Mouse (Mus musculus): Measurements from ENCODE around the gene Rpl28. TPM values are rescaled to one million over a fixed set of nuclear protein-coding genes. Genes with fewer than 3 reads are reported as not detected.
"Not testable (repeated sequence)": the region's sequence is repeated elsewhere in the genome, so short reads cannot be mapped to it uniquely, and the experiment has no call there.

Rpl28 gene
- polyA plus RNA-seq, 1 experiment from 2014 or later, result 292 TPM

- peak within 1 kb of the TSS; percentile 64 for H3K4me3 ChIP-seq
- 8% methylated on average over 37 of the region's 40 CpGs for WGBS
- 0 out of 2 replicates have a peak, but pooled peaks have one; percentile 0 for ATAC-seq (ENCODE audit: low FRiP score, low read depth)
- peaks cover 8% of the 10 kb centered on the region for H3K36me3 ChIP-seq
- 0 out of 2 replicates have a peak within 1 kb of the TSS, but pooled peaks have one; percentile 22 for H3K27ac ChIP-seq
- H3K4me2 ChIP-seq (replicated peaks), result peak within 1 kb of the TSS; percentile 87
- H3K27me3 ChIP-seq, result peaks cover 22% of the 10 kb centered on the region
- H3K4me1 ChIP-seq, result peaks cover 21% of the 10 kb centered on the region
- peak within 1 kb of the TSS; percentile 85 for H3K9ac ChIP-seq
- H3K9me3 ChIP-seq, result no peaks in the 10 kb centered on the region
These were observed 3.2 kb upstream of the Rpl28 start, which contains the start of gene Tmem238 for GRCm38 (mm10) chr7:4789436-4789935. Gene Tmem238 (minus strand): TSS chr7:4789656.

DNA sequence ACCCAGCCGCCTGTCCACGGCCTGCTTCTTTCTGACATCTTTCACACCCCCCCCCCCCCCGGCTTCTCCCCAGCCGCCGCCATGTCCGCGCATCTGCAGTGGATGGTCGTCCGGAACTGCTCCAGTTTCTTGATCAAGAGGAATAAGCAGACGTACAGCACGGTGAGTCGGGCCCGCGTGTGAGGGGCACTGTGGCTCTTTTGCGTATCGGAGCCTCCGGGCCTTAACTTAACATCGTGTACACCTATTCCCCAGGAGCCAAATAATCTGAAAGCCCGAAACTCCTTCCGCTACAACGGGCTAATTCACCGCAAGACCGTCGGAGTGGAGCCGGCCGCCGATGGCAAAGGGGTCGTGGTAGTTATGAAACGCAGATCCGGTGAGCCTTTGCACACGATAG lies 574 bp downstream of the Rpl28 start:
- Histone ChIP-seq H3K27ac (peak overlapping the region; percentile 90), H3K36me3 (peaks cover 42% of the 10 kb centered on the region), H3K4me2 (replicated peaks) (peak overlapping the region; percentile 93), H3K27me3 (peaks cover 17% of the 10 kb centered on the region), H3K9ac (peak overlapping the region; percentile 96), H3K4me3 (peak overlapping the region; percentile 91), H3K4me1 (peaks cover 22% of the 10 kb centered on the region)
- WGBS, result under 1% methylated on average over 31 of the region's 31 CpGs
- ATAC-seq (ENCODE audit: low FRiP score, low read depth), result peak; percentile 1; the same call in 1 of the 2 replicates
- H3K9me3 ChIP-seq, result not testable (repeated sequence)

DNA sequence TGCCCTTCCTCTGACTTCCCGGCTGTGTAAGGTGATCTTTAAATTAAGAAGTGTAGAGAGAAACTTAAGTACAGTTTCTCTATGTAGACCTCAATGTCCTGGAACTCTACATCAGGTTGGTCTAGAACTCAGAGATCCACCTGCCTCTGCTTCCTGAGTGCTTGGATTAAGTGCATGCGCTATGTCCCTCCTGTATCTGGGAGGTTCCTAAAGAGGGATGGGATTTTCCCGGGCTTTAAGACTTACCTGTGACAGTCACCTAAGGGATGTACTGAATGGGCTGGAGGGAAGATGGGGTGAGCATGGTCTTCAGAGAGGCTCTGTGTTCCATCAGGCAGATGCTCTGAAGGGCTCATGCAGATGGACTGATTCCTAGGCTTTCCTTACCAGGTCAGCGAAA lies 1.0 kb downstream of the Rpl28 start:
- 38% methylated on average over 4 of the region's 4 CpGs for WGBS
- ATAC-seq (ENCODE audit: low FRiP score, low read depth), result no peak

DNA sequence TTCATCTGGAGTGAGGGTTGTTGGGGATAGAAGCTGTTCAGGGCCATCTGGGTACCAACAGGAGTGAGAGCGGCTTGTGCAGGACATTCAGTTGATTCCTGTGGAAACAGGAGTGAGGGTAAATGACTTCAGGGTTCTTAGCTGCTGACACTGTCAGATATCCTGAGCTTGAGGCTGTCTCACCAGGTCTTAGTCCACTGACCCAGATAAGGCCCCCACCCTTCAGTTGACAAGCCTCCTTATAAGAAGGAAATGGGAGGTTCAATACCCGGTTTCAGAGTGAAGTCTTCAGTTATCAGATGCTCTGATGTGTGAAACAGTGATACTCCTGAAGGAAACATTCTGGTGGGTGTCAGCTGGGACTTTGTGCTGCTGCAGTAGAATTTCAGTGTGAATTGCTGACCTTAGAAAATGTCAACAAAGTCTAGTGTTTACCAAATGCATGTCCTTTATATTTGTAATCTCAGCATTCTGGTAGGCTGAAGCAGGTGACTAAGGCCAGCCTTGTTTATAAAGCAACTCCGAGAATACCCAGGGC lies 2.0 kb downstream of the Rpl28 start:
- no peak for ATAC-seq (ENCODE audit: low FRiP score, low read depth)
- H3K4me1 ChIP-seq, result peaks cover 13% of the 10 kb centered on the region
- H3K9ac ChIP-seq, result peak overlapping the region; percentile 96; the same call in 1 of the 2 replicates
- H3K9me3 ChIP-seq, result no peaks in the 10 kb centered on the region
- H3K27me3 ChIP-seq, result peaks cover 10% of the 10 kb centered on the region
- H3K27ac ChIP-seq, result no peak overlapping the region
- H3K4me3 ChIP-seq, result 0 out of 2 replicates have a peak overlapping the region, but pooled peaks have one; percentile 10
- WGBS, result 83% methylated on average over 3 of the region's 3 CpGs
- no peak overlapping the region for H3K4me2 ChIP-seq (replicated peaks)
- peaks cover 42% of the 10 kb centered on the region for H3K36me3 ChIP-seq

More for the DNA sequence above, 1.0 kb downstream of the Rpl28 start:
- H3K9ac ChIP-seq, result peak overlapping the region; percentile 96
- peaks cover 18% of the 10 kb centered on the region for H3K4me1 ChIP-seq
- peak overlapping the region; percentile 90; the same call in 1 of the 2 replicates for H3K27ac ChIP-seq
- H3K4me3 ChIP-seq, result peak overlapping the region; percentile 91
- peaks cover 15% of the 10 kb centered on the region for H3K27me3 ChIP-seq
- H3K36me3 ChIP-seq, result peaks cover 42% of the 10 kb centered on the region
- H3K9me3 ChIP-seq, result no peaks in the 10 kb centered on the region
- H3K4me2 ChIP-seq (replicated peaks), result peak overlapping the region; percentile 93

- no peak overlapping the region for H3K4me2 ChIP-seq (replicated peaks)
- peaks cover 13% of the 10 kb centered on the region for H3K4me1 ChIP-seq
- no peak overlapping the region for H3K9ac ChIP-seq
- peaks cover 42% of the 10 kb centered on the region for H3K36me3 ChIP-seq
- 0 out of 2 replicates have a peak, but pooled peaks cover 1% of the 10 kb centered on the region for H3K27me3 ChIP-seq
- H3K9me3 ChIP-seq, result no peaks in the 10 kb centered on the region
- H3K27ac ChIP-seq, result no peak overlapping the region
- WGBS, result 69% methylated on average over 7 of the region's 7 CpGs
- ATAC-seq (ENCODE audit: low FRiP score, low read depth), result peak; percentile 33; the same call in 1 of the 2 replicates
- H3K4me3 ChIP-seq, result no peak overlapping the region
These were observed 3.2 kb downstream of the Rpl28 start for GRCm38 (mm10) chr7:4795767-4796433.

DNA sequence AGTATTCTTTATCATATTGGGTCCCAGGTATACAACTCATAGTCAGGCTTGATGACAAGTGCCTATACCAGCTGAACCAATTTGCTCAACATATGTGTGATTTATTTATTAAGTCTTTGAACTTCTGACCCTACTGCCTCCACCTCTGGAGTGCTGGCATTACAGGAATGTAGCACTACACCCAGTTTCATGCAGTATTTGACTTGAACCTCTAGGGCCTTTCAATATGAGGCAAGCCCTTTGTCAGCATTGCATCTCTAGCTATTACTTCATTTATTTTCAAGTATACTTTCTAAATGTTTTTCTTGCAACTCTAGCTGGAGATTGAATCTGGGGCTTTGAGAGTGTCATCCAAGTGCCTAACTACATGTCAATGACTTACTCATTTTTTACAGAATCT lies 9.6 kb downstream of the Rpl28 start:
- no peaks in the 10 kb centered on the region for H3K27me3 ChIP-seq
- no peak overlapping the region for H3K4me3 ChIP-seq
- H3K27ac ChIP-seq, result no peak overlapping the region
- peaks cover 41% of the 10 kb centered on the region for H3K36me3 ChIP-seq
- no peak overlapping the region for H3K9ac ChIP-seq
- H3K4me1 ChIP-seq, result no peaks in the 10 kb centered on the region
- H3K9me3 ChIP-seq, result no peaks in the 10 kb centered on the region
- no peak overlapping the region for H3K4me2 ChIP-seq (replicated peaks)
- no peak for ATAC-seq (ENCODE audit: low FRiP score, low read depth)

- peaks cover 67% of the 10 kb centered on the region for H3K36me3 ChIP-seq
- no peak for ATAC-seq (ENCODE audit: low FRiP score, low read depth)
These were observed 14.0 kb downstream of the Rpl28 start for GRCm38 (mm10) chr7:4806716-4807115.

DNA sequence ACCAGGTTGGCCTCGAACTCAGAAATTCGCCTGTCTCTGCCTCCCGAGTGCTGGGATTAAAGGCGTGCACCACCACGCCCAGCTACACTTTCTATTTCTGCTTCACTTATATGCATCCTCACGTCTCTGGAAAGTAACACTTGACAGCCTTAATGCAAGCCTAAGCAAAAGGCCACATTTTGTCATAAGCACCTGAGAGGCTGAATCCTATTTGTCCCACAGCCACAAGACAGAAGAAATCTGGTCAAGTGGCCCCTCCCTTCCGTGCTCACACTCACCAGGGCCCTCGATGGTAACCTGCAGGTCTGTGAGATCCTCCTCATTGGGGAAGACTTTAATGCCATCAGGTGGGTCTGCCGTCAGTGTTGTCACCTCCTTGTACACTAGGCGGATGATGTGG lies 18.5 kb downstream of the Rpl28 start:
- peaks cover 29% of the 10 kb centered on the region for H3K4me1 ChIP-seq
- ATAC-seq (ENCODE audit: low FRiP score, low read depth); H3K27me3 ChIP-seq; H3K9me3 ChIP-seq; H3K27ac ChIP-seq: not testable (repeated sequence)
- H3K9ac ChIP-seq, result peak overlapping the region; percentile 99
- peak overlapping the region; percentile 99 for H3K4me3 ChIP-seq
- H3K36me3 ChIP-seq, result peaks cover 43% of the 10 kb centered on the region
- 38% methylated on average over 10 of the region's 10 CpGs for WGBS
- H3K4me2 ChIP-seq (replicated peaks), result peak overlapping the region; percentile 84

More at GRCm38 (mm10) chr7:4806716-4807115, 14.0 kb downstream of the Rpl28 start:
- H3K27ac ChIP-seq, result no peak overlapping the region
- H3K9ac ChIP-seq, result no peak overlapping the region
- 94% methylated on average over 7 of the region's 7 CpGs for WGBS
- H3K4me3 ChIP-seq, result no peak overlapping the region
- no peaks in the 10 kb centered on the region for H3K27me3 ChIP-seq
- peaks cover 23% of the 10 kb centered on the region for H3K4me1 ChIP-seq
- no peak overlapping the region for H3K4me2 ChIP-seq (replicated peaks)
- H3K9me3 ChIP-seq, result no peaks in the 10 kb centered on the region

DNA sequence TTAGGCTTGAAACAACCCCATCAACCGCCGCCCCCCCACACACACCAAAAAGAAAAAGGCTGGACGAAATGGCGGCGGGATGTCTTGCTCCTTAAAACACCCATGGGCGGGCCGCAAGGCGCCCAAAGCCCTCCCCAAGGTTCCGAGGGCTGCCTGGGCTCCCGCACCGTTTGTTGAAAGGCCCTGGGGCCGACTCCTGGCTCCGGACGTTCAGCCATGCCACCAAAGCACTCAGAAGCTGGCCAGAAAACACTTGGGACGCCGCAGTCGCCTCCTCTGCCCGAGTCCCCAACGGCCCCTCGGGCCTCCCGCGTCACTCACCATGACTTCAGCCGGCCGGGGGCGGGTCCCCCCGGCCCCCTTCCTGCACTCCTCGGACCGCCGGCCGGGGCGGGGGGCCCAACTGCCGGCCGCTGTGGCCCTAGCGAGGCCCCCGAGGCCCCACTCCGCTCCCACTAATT lies 19.2 kb downstream of the Rpl28 start:
- Histone ChIP-seq H3K4me1 (peaks cover 29% of the 10 kb centered on the region), H3K27ac (peak overlapping the region; percentile 96), H3K9me3 (no peaks in the 10 kb centered on the region), H3K36me3 (peaks cover 36% of the 10 kb centered on the region), H3K4me3 (peak overlapping the region; percentile 99), H3K4me2 (replicated peaks) (peak overlapping the region; percentile 84), H3K9ac (peak overlapping the region; percentile 99), H3K27me3 (no peaks in the 10 kb centered on the region)
- ATAC-seq (ENCODE audit: low FRiP score, low read depth), result no peak
- WGBS, result 2% methylated on average over 20 of the region's 36 CpGs

DNA sequence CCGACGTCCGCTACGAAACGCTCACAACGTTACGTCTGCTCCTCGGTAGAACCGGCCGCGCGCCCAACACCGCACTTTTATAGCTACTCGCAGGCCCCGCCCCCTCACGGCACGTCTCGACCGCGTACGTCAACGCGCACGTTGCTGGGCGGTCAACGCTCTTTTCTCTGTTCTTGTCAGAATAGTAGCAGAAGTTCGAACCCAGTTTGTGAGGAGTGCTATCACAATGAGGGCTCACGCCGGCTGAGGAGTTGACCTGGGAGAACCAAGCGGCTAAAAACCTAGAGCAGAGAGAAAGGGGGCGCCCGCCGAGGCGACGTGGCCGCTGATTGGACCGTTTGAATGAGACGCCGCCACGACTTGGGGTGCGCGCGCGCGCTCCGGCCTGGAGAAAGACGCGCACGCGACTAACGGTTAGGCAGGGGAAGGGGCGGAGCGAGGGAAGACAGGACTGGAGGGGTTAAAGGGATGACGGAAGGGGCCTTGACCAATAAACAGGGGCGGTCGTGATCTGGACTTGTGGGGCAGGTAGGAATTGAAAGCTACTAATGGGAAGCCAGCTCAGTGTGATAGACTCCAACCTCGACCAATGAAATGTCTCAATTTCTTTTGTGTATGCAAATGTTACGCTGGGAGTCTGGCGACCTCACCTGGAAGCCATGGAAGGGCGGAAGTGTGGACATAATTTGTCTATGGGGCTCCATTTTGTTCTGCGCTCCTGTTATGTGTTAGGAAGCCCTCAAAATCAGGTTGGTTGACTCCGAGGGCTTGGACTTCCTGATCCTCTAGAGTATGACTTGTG lies 19.8 kb downstream of the Rpl28 start, which contains the start of gene Ube2s:
Gene Ube2s, minus strand, starts transcription at position 288 of the 802 bp plus-strand sequence.
- Histone ChIP-seq H3K4me2 (replicated peaks) (peak within 1 kb of the TSS; percentile 84), H3K27ac (peak within 1 kb of the TSS; percentile 96), H3K9ac (peak within 1 kb of the TSS; percentile 99), H3K36me3 (peaks cover 30% of the 10 kb centered on the region), H3K4me1 (peaks cover 29% of the 10 kb centered on the region), H3K4me3 (peak within 1 kb of the TSS; percentile 99), H3K27me3 (no peaks in the 10 kb centered on the region), H3K9me3 (no peaks in the 10 kb centered on the region)
- ATAC-seq (ENCODE audit: low FRiP score, low read depth), result peak; percentile 99
- under 1% methylated on average over 62 of the region's 62 CpGs for whole genome bisulfite sequencing

DNA sequence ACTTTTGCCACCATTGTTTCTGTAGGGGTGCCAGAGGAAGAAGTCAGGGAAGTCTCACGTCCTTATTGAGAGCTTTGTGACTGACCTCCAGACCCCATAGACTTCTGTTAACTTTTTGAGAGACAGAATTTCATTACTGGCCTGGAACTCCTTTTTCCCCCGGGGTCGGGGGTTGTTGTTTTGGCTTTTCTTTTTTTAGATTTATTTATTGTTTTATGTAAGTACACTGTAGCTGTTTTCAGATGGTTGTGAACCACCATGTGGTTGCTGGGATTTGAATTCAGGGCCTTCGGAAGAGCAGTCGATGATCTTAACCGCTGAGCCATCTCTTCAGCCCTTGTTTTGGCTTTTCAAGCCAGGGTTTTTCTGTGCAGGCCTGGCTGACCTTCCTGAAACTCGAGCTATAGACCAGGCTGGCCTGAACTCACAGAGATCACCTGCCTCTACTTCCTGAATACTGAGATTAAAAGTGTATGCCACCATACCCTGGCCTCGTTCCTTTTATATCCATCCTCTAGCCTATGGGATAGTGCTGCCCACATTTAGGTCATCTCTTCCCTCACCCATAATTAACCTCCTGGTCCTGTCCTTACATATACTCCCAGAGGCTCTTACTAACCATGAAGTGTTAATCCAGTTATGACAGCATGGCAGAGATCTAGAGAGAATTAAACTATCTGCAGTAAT lies 20.6 kb downstream of the Rpl28 start:
- Histone ChIP-seq H3K4me2 (replicated peaks) (peak overlapping the region; percentile 84), H3K9me3 (no peaks in the 10 kb centered on the region), H3K9ac (peak overlapping the region; percentile 64), H3K36me3 (peaks cover 26% of the 10 kb centered on the region), H3K27me3 (no peaks in the 10 kb centered on the region), H3K4me1 (peaks cover 29% of the 10 kb centered on the region), H3K4me3 (peak overlapping the region; percentile 99), H3K27ac (peak overlapping the region; percentile 87)
- ATAC-seq (ENCODE audit: low FRiP score, low read depth), result no peak
- 27% methylated on average over 8 of the region's 8 CpGs for WGBS
